Mouse (Mus musculus) small intestine, adult 2 months (tissue): ENCODE data around the gene Pdia3. TPM values are rescaled to one million over a fixed set of nuclear protein-coding genes. Genes with fewer than 3 reads are reported as not detected.

Source experiments
- H3K27ac ChIP-seq: fragments of 200-500 bp; 2 replicates; pipeline ENCODE4 v1.5.1; 2012; ENCODE audit warnings: low read depth, low read length, control low read depth, inconsistent platforms; ENCODE audit not compliant: insufficient read depth
- H3K27me3 ChIP-seq: fragments of 200-500 bp; 2 replicates; pipeline ENCODE4 v1.6.1; 2012; ENCODE audit warnings: mild to moderate bottlenecking, moderate library complexity, low read length, inconsistent platforms; ENCODE audit not compliant: control insufficient read depth, insufficient read depth
- H3K36me3 ChIP-seq: fragments of 200-500 bp; 2 replicates; pipeline ENCODE4 v1.6.1; 2012; ENCODE audit warnings: mild to moderate bottlenecking, low read length, control low read depth, inconsistent platforms; ENCODE audit not compliant: control insufficient read depth, insufficient read depth
- H3K4me1 ChIP-seq: fragments of 200-500 bp; 2 replicates; pipeline ENCODE4 v1.6.1; 2012; ENCODE audit warnings: low read length, inconsistent platforms, mixed read lengths; ENCODE audit not compliant: control insufficient read depth, insufficient read depth, insufficient read length
- H3K4me3 ChIP-seq: fragments of 200-500 bp; 2 replicates; pipeline ENCODE4 v1.5.1; 2012; ENCODE audit warnings: low read depth, mild to moderate bottlenecking, control low read depth, inconsistent platforms, low read length, moderate library complexity
- CTCF ChIP-seq: fragments of 200-500 bp; IDR thresholded peaks from 2 replicates; pipeline ENCODE4 v1.5.1; 2012; ENCODE audit warnings: low read depth, mild to moderate bottlenecking, control low read depth, inconsistent platforms, low read length, moderate library complexity, mixed read lengths; ENCODE audit not compliant: insufficient replicate concordance, insufficient read length; ENCODE audit errors: extremely low read depth
- POLR2A ChIP-seq: fragments of 200-500 bp; IDR thresholded peaks from 2 replicates; pipeline ENCODE4 v1.6.1; 2012; ENCODE audit warnings: low read depth, mild to moderate bottlenecking, control low read depth, inconsistent platforms, low read length, moderate library complexity
- WGBS: fragments of 180-500 bp; shearing (Covaris S2); methylation state at CpG from one replicate; pipeline ENCODE4 v1.1.7; 2018; 5-methylcytosine and 5-hydroxymethylcytosine counted together
- polyA plus RNA-seq: library from polyadenylated mRNA; depleted of rRNA; stranded (reverse); fragments of >200 nt; gene quantifications from 2 replicates; pipeline ENCODE4 v1.2.3, GENCODE M21; 2012

Gene Pdia3
- polyA plus RNA-seq, 1 experiment, result 1,104 TPM

- Histone ChIP-seq H3K27ac (peak within 1 kb of the TSS; percentile 96), H3K27me3 (no peaks in the 10 kb centered on the region), H3K4me3 (peak within 1 kb of the TSS; percentile 99), H3K4me1 (peaks cover 8% of the 10 kb centered on the region; the same call in 1 of the 2 replicates), H3K36me3 (peaks cover 24% of the 10 kb centered on the region)
- TF ChIP-seq CTCF (no peak), POLR2A (peak; percentile 95)
- WGBS, result 1% methylated on average over 74 of the region's 74 CpGs
Measured at GRCm38 (mm10) chr2:121448739-121449535, 35.4 kb downstream of the Pdia3 start, which contains the start of gene Serf2. Gene Serf2, plus strand, starts transcription at chr2:121449195.

- peak overlapping the region; percentile 99 for H3K4me3 ChIP-seq
- no peaks in the 10 kb centered on the region for H3K27me3 ChIP-seq
- H3K4me1 ChIP-seq, result peaks cover 8% of the 10 kb centered on the region; the same call in 1 of the 2 replicates
- peaks cover 26% of the 10 kb centered on the region for H3K36me3 ChIP-seq
- under 1% methylated on average over 54 of the region's 54 CpGs for WGBS
- TF ChIP-seq POLR2A, result no peak
- peak overlapping the region; percentile 93 for H3K27ac ChIP-seq
Measured at GRCm38 (mm10) chr2:121449545-121450011, 36.0 kb downstream of the Pdia3 start.

GRCm38 (mm10) chr2:121450093-121450492 lies 36.5 kb downstream of the Pdia3 start:
- no peak for TF ChIP-seq CTCF
- H3K36me3 ChIP-seq, result peaks cover 26% of the 10 kb centered on the region
- no peaks in the 10 kb centered on the region for H3K27me3 ChIP-seq
- peak overlapping the region; percentile 99 for H3K4me3 ChIP-seq
- H3K27ac ChIP-seq, result peak overlapping the region; percentile 93
- WGBS, result 1% methylated on average over 7 of the region's 7 CpGs
- peaks cover 8% of the 10 kb centered on the region; the same call in 1 of the 2 replicates for H3K4me1 ChIP-seq

GRCm38 (mm10) chr2:121452361-121452760 lies 38.8 kb downstream of the Pdia3 start:
- Histone ChIP-seq H3K27ac (no peak overlapping the region), H3K4me1 (peaks cover 8% of the 10 kb centered on the region; the same call in 1 of the 2 replicates), H3K4me3 (no peak overlapping the region), H3K36me3 (peaks cover 26% of the 10 kb centered on the region), H3K27me3 (no peaks in the 10 kb centered on the region)
- TF ChIP-seq POLR2A, result no peak
- TF ChIP-seq CTCF, result no peak
- 77% methylated on average over 4 of the region's 4 CpGs for WGBS

- TF ChIP-seq CTCF, result no peak
- no peak for TF ChIP-seq POLR2A
- no peak within 1 kb of the TSS for H3K4me3 ChIP-seq
- H3K4me1 ChIP-seq, result peaks cover 8% of the 10 kb centered on the region; the same call in 1 of the 2 replicates
- peaks cover 26% of the 10 kb centered on the region for H3K36me3 ChIP-seq
- 63% methylated on average over 4 of the region's 4 CpGs for WGBS
- H3K27ac ChIP-seq, result no peak within 1 kb of the TSS
- no peaks in the 10 kb centered on the region for H3K27me3 ChIP-seq
Measured at GRCm38 (mm10) chr2:121452990-121453389, 39.4 kb downstream of the Pdia3 start, which contains the start of gene Hypk. Gene Hypk, plus strand, starts transcription at chr2:121453290.

- TF ChIP-seq CTCF (no peak), POLR2A (no peak)
- H3K4me1 ChIP-seq, result peaks cover 8% of the 10 kb centered on the region; the same call in 1 of the 2 replicates
- H3K27ac ChIP-seq, result no peak overlapping the region
- no peak overlapping the region for H3K4me3 ChIP-seq
- 91% methylated on average over 6 of the region's 6 CpGs for WGBS
- peaks cover 31% of the 10 kb centered on the region for H3K36me3 ChIP-seq
- H3K27me3 ChIP-seq, result no peaks in the 10 kb centered on the region
Measured at GRCm38 (mm10) chr2:121453917-121454316, 40.3 kb downstream of the Pdia3 start.

GRCm38 (mm10) chr2:121455534-121455933 lies 42.0 kb downstream of the Pdia3 start:
- no peak for TF ChIP-seq POLR2A

More at GRCm38 (mm10) chr2:121455534-121455933, 42.0 kb downstream of the Pdia3 start:
- H3K4me3 ChIP-seq, result no peak overlapping the region
- H3K27ac ChIP-seq, result no peak overlapping the region
- peaks cover 32% of the 10 kb centered on the region for H3K36me3 ChIP-seq
- H3K27me3 ChIP-seq, result no peaks in the 10 kb centered on the region
- 68% methylated on average over 5 of the region's 5 CpGs for WGBS
- peaks cover 8% of the 10 kb centered on the region; the same call in 1 of the 2 replicates for H3K4me1 ChIP-seq
